Mouse (Mus musculus) lung, adult 18-20 months (tissue): Measurements from ENCODE around the gene Ntrk1.

ENCODE experiments used
- DNase-seq, 2 experiments: peaks; one replicate each; pipeline ENCODE4 v3.0.0; 2022; ENCODE audit warnings: mixed read lengths in 2 of 2

The Ntrk1 gene

GRCm38 (mm10) chr3:87749036-87749435 is 45.9 kb downstream of the Ntrk1 start:
- peak; percentile 44 to 67 for DNase-seq

GRCm38 (mm10) chr3:87748431-87748830 is 46.5 kb downstream of the Ntrk1 start, which contains the start of gene Lrrc71:
Gene Lrrc71 (minus strand): TSS chr3:87748625.
- DNase-seq, result peak; percentile 29 to 64

GRCm38 (mm10) chr3:87745036-87745659 is 49.8 kb downstream of the Ntrk1 start:
- no peak for DNase-seq

GRCm38 (mm10) chr3:87743927-87744326 is 51.0 kb downstream of the Ntrk1 start:
- no peak for DNase-seq

- no peak for DNase-seq
These were observed 52.2 kb downstream of the Ntrk1 start for GRCm38 (mm10) chr3:87742735-87743134.

- no peak for DNase-seq
These were observed 52.9 kb downstream of the Ntrk1 start for GRCm38 (mm10) chr3:87742013-87742412.

GRCm38 (mm10) chr3:87738906-87739305 is 56.1 kb downstream of the Ntrk1 start:
- no peak for DNase-seq

GRCm38 (mm10) chr3:87735335-87735734 is 59.6 kb downstream of the Ntrk1 start:
- no peak for DNase-seq

- peak in 1 of 2 experiments; percentile 10 for DNase-seq
These were observed 60.8 kb downstream of the Ntrk1 start for GRCm38 (mm10) chr3:87733984-87734761.

- no peak for DNase-seq
These were observed 61.9 kb downstream of the Ntrk1 start for GRCm38 (mm10) chr3:87733098-87733497.

- DNase-seq, result no peak
These were observed 66.3 kb downstream of the Ntrk1 start for GRCm38 (mm10) chr3:87728696-87729095.
